Mouse (Mus musculus) midbrain, embryonic 11.5 days (tissue): ENCODE data around the gene Map4k5. TPM values are rescaled to one million over a fixed set of nuclear protein-coding genes. Genes with fewer than 3 reads are reported as not detected.

Experiments used
- ATAC-seq: fragments of 200-750 bp; cut with Nextera tagmentation; 2 replicates; pipeline ENCODE4 v1.8.0; 2017; ENCODE audit warnings: moderate TSS enrichment, moderate library complexity; ENCODE audit not compliant: low FRiP score
- DNase-seq: peaks from one replicate; pipeline ENCODE4 v3.0.0; 2015; ENCODE audit warnings: low spot score; ENCODE audit errors: missing footprints
- H3K27ac ChIP-seq: fragments of 300-500 bp; sonication (generic); 2 replicates; pipeline ENCODE4 v1.5.1; 2014; ENCODE audit warnings: low read depth, low read length
- H3K27me3 ChIP-seq: fragments of 300-500 bp; sonication (generic); 2 replicates; pipeline ENCODE4 v1.6.1; 2014; ENCODE audit warnings: mild to moderate bottlenecking, low read length, moderate library complexity, mixed read lengths; ENCODE audit not compliant: control insufficient read depth, insufficient read depth
- H3K36me3 ChIP-seq: fragments of 300-500 bp; sonication (generic); 2 replicates; pipeline ENCODE4 v1.6.1; 2014; ENCODE audit warnings: mild to moderate bottlenecking, low read length, moderate library complexity, mixed read lengths; ENCODE audit not compliant: control insufficient read depth, insufficient read depth
- H3K4me1 ChIP-seq: fragments of 300-500 bp; sonication (generic); 2 replicates; pipeline ENCODE4 v1.6.1; 2014; ENCODE audit warnings: low read length; ENCODE audit not compliant: control insufficient read depth, insufficient read depth
- H3K4me2 ChIP-seq: fragments of 300-500 bp; sonication (generic); 2 replicates; pipeline ENCODE4 v1.6.1; 2014; ENCODE audit warnings: mild to moderate bottlenecking, moderate library complexity
- H3K4me3 ChIP-seq: fragments of 300-500 bp; sonication (generic); 2 replicates; pipeline ENCODE4 v1.5.1; 2014; ENCODE audit warnings: low read depth, low read length
- H3K9ac ChIP-seq: fragments of 300-500 bp; sonication (generic); 2 replicates; pipeline ENCODE4 v1.6.1; 2014; ENCODE audit warnings: low read length
- H3K9me3 ChIP-seq: fragments of 300-500 bp; sonication (generic); 2 replicates; pipeline ENCODE4 v1.6.1; 2016; ENCODE audit warnings: low read length; ENCODE audit not compliant: control insufficient read depth
- WGBS: fragments of 180-500 bp; shearing (Covaris S2); extraction: QIAGEN DNeasy Blood & Tissue Kit; methylation state at CpG from one replicate; pipeline ENCODE4 v1.1.7; 2014; 5-methylcytosine and 5-hydroxymethylcytosine counted together
- polyA plus RNA-seq: library from polyadenylated mRNA; unstranded; fragments of >200 nt; fragmentation: Nextera tagmentation; extraction: Ambion mirVana; gene quantifications from 2 replicates; pipeline ENCODE4 v1.2.1, GENCODE M21; 2014

The Map4k5 gene
- polyA plus RNA-seq, 1 experiment from 2014 or later: 27.7 TPM

GRCm38 (mm10) chr12:69776607-69777340 is 116.2 kb downstream of the Map4k5 start:
- Histone ChIP-seq H3K4me2 (no peak overlapping the region), H3K9me3 (no peaks in the 10 kb centered on the region), H3K9ac (no peak overlapping the region), H3K4me3 (no peak overlapping the region), H3K4me1 (no peaks in the 10 kb centered on the region), H3K27me3 (no peaks in the 10 kb centered on the region), H3K36me3 (no peaks in the 10 kb centered on the region), H3K27ac (no peak overlapping the region)
- DNase-seq: peak; percentile 75
- 76% methylated on average over 11 of the region's 11 CpGs for WGBS
- no peak for ATAC-seq

GRCm38 (mm10) chr12:69768841-69769240 is 124.2 kb downstream of the Map4k5 start:
- no peak overlapping the region for H3K27ac ChIP-seq
- WGBS: 89% methylated on average over 2 of the region's 2 CpGs
- H3K4me3 ChIP-seq: no peak overlapping the region
- DNase-seq (no peak), ATAC-seq (no peak)
- H3K9me3 ChIP-seq: no peaks in the 10 kb centered on the region
- no peaks in the 10 kb centered on the region for H3K27me3 ChIP-seq
- H3K9ac ChIP-seq: no peak overlapping the region
- no peaks in the 10 kb centered on the region for H3K36me3 ChIP-seq
- no peak overlapping the region for H3K4me2 ChIP-seq
- peaks cover 7% of the 10 kb centered on the region for H3K4me1 ChIP-seq

- peaks cover 7% of the 10 kb centered on the region for H3K4me1 ChIP-seq
- no peaks in the 10 kb centered on the region for H3K36me3 ChIP-seq
- no peak overlapping the region for H3K9ac ChIP-seq
- H3K4me2 ChIP-seq: no peak overlapping the region
- WGBS: 44% methylated on average over 9 of the region's 9 CpGs
- no peak for DNase-seq
- H3K27me3 ChIP-seq: no peaks in the 10 kb centered on the region
- H3K4me3 ChIP-seq: no peak overlapping the region
- no peaks in the 10 kb centered on the region for H3K9me3 ChIP-seq
- 0 out of 2 replicates have a peak, but pooled peaks have one; percentile 50 for ATAC-seq
- H3K27ac ChIP-seq: no peak overlapping the region
Measured at GRCm38 (mm10) chr12:69767476-69768258, 125.3 kb downstream of the Map4k5 start.

GRCm38 (mm10) chr12:69766185-69766904 is 126.7 kb downstream of the Map4k5 start:
- H3K36me3 ChIP-seq: no peaks in the 10 kb centered on the region
- DNase-seq (no peak), ATAC-seq (no peak)
- no peaks in the 10 kb centered on the region for H3K9me3 ChIP-seq
- no peak overlapping the region for H3K9ac ChIP-seq
- WGBS: 90% methylated on average over 10 of the region's 10 CpGs
- H3K4me2 ChIP-seq: no peak overlapping the region
- no peaks in the 10 kb centered on the region for H3K27me3 ChIP-seq
- H3K4me3 ChIP-seq: no peak overlapping the region
- H3K27ac ChIP-seq: no peak overlapping the region
- H3K4me1 ChIP-seq: peaks cover 7% of the 10 kb centered on the region

- ATAC-seq (no peak), DNase-seq (no peak)
- Histone ChIP-seq H3K4me3 (no peak overlapping the region), H3K27ac (no peak overlapping the region), H3K27me3 (no peaks in the 10 kb centered on the region), H3K9me3 (no peaks in the 10 kb centered on the region), H3K4me2 (no peak overlapping the region), H3K4me1 (peaks cover 7% of the 10 kb centered on the region), H3K9ac (no peak overlapping the region), H3K36me3 (no peaks in the 10 kb centered on the region)
- WGBS: 86% methylated on average over 9 of the region's 9 CpGs
Measured at GRCm38 (mm10) chr12:69765543-69765942, 127.5 kb downstream of the Map4k5 start.

GRCm38 (mm10) chr12:69761603-69762002 is 131.4 kb downstream of the Map4k5 start:
- no peaks in the 10 kb centered on the region for H3K9me3 ChIP-seq
- no peak overlapping the region for H3K9ac ChIP-seq
- ATAC-seq (no peak), DNase-seq (no peak)
- no peaks in the 10 kb centered on the region for H3K36me3 ChIP-seq
- no peaks in the 10 kb centered on the region for H3K27me3 ChIP-seq
- no peak overlapping the region for H3K27ac ChIP-seq
- H3K4me3 ChIP-seq: no peak overlapping the region
- 82% methylated on average over 2 of the region's 2 CpGs for WGBS
- no peak overlapping the region for H3K4me2 ChIP-seq
- H3K4me1 ChIP-seq: peaks cover 9% of the 10 kb centered on the region

- ATAC-seq: no peak
- DNase-seq: no peak
- Histone ChIP-seq H3K27ac (no peak overlapping the region), H3K27me3 (no peaks in the 10 kb centered on the region), H3K36me3 (no peaks in the 10 kb centered on the region), H3K4me2 (no peak overlapping the region), H3K9me3 (no peaks in the 10 kb centered on the region), H3K4me3 (no peak overlapping the region), H3K9ac (no peak overlapping the region), H3K4me1 (peaks cover 9% of the 10 kb centered on the region)
- 88% methylated on average over 20 of the region's 20 CpGs for WGBS
Measured at GRCm38 (mm10) chr12:69760743-69761406, 132.1 kb downstream of the Map4k5 start.

GRCm38 (mm10) chr12:69760014-69760413 is 133.0 kb downstream of the Map4k5 start:
- no peak for DNase-seq
- H3K9ac ChIP-seq: no peak overlapping the region
- no peak overlapping the region for H3K4me2 ChIP-seq
- H3K4me3 ChIP-seq: no peak overlapping the region
- H3K36me3 ChIP-seq: no peaks in the 10 kb centered on the region
- H3K27me3 ChIP-seq: no peaks in the 10 kb centered on the region
- no peak overlapping the region; the same call in 1 of the 2 replicates for H3K27ac ChIP-seq
- H3K4me1 ChIP-seq: peaks cover 9% of the 10 kb centered on the region
- no peak for ATAC-seq
- no peaks in the 10 kb centered on the region for H3K9me3 ChIP-seq
- 68% methylated on average over 6 of the region's 6 CpGs for WGBS
